Mouse (Mus musculus) mouse trophoblast stem cell (cell line): ENCODE measurements around the gene Srsf4.

ENCODE experiments used
- in situ Hi-C, 2 experiments: fragments of 300-500 bp; cut with MseI, MboI; formaldehyde crosslinking; loops; 2 replicates in 1 of 2; 3 replicates in 1 of 2; pipeline ENCODE4 v1.15.1; 2025

Srsf4 gene

GRCm38 (mm10) chr4:131872672-131873292 is 635 bp upstream of the Srsf4 start:
- in situ Hi-C loops = no loop called here

GRCm38 (mm10) chr4:131874169-131874536 is 736 bp downstream of the Srsf4 start:
- in situ Hi-C loops = no loop called here

- in situ Hi-C loops = no loop called here
Measured at GRCm38 (mm10) chr4:131874567-131874966, 1.1 kb downstream of the Srsf4 start.

- in situ Hi-C loops = no loop called here
Measured at GRCm38 (mm10) chr4:131875242-131875641, 1.8 kb downstream of the Srsf4 start.

GRCm38 (mm10) chr4:131876836-131877235 is 3.4 kb downstream of the Srsf4 start:
- in situ Hi-C loops = no loop called here

GRCm38 (mm10) chr4:131879692-131880091 is 6.3 kb downstream of the Srsf4 start:
- in situ Hi-C loops = no loop called here

GRCm38 (mm10) chr4:131881306-131881705 is 7.9 kb downstream of the Srsf4 start:
- in situ Hi-C loops = no loop called here

- in situ Hi-C loops = no loop called here
Measured at GRCm38 (mm10) chr4:131883571-131883970, 10.2 kb downstream of the Srsf4 start.

- in situ Hi-C loops = no loop called here
Measured at GRCm38 (mm10) chr4:131885376-131885775, 12.0 kb downstream of the Srsf4 start.

- in situ Hi-C loops = no loop called here
Measured at GRCm38 (mm10) chr4:131888564-131888963, 15.1 kb downstream of the Srsf4 start.

GRCm38 (mm10) chr4:131890692-131891091 is 17.3 kb downstream of the Srsf4 start:
- in situ Hi-C loops = no loop called here

- in situ Hi-C loops = no loop called here
Measured at GRCm38 (mm10) chr4:131897109-131897508, 23.7 kb downstream of the Srsf4 start.

GRCm38 (mm10) chr4:131897787-131898186 is 24.4 kb downstream of the Srsf4 start:
- in situ Hi-C loops = no loop called here

GRCm38 (mm10) chr4:131898503-131899179 is 25.2 kb downstream of the Srsf4 start:
- in situ Hi-C loops = no loop called here

- in situ Hi-C loops = no loop called here
Measured at GRCm38 (mm10) chr4:131899180-131899554, 25.8 kb downstream of the Srsf4 start.

GRCm38 (mm10) chr4:131901090-131901489 is 27.7 kb downstream of the Srsf4 start:
- in situ Hi-C loops = no loop called here

- in situ Hi-C loops = no loop called here
Measured at GRCm38 (mm10) chr4:131904478-131904877, 31.1 kb downstream of the Srsf4 start.

GRCm38 (mm10) chr4:131906423-131906822 is 33.0 kb downstream of the Srsf4 start:
- in situ Hi-C loops = no loop called here

- in situ Hi-C loops = no loop called here
Measured at GRCm38 (mm10) chr4:131907912-131908311, 34.5 kb downstream of the Srsf4 start.

- in situ Hi-C loops = no loop called here
Measured at GRCm38 (mm10) chr4:131910237-131910994, 37.0 kb downstream of the Srsf4 start.

GRCm38 (mm10) chr4:131911521-131911920 is 38.1 kb downstream of the Srsf4 start:
- in situ Hi-C loops = no loop called here

GRCm38 (mm10) chr4:131913526-131913925 is 40.1 kb downstream of the Srsf4 start:
- in situ Hi-C loops = no loop called here
